Mouse (Mus musculus): Measurements from ENCODE around the gene Cdh20. TPM values are rescaled to one million over a fixed set of nuclear protein-coding genes. Genes with fewer than 3 reads are reported as not detected.

Cdh20 gene
- polyA plus RNA-seq, 1 experiment, result not detected

GRCm38 (mm10) chr1:104796146-104796545 is 27.8 kb downstream of the Cdh20 start:
- no peak for TF ChIP-seq GATA1 (IDR thresholded peaks at IDR 0.05; ENCODE audit: low read length)
- TF ChIP-seq TAL1 (IDR thresholded peaks at IDR 0.05; ENCODE audit: low read length), result no peak
- Histone ChIP-seq H3K4me3 (replicated peaks) (no peak overlapping the region), H3K4me1 (ENCODE audit: control insufficient read depth) (no peaks in the 10 kb centered on the region), H3K36me3 (ENCODE audit: control insufficient read depth) (no peaks in the 10 kb centered on the region), H3K27me3 (ENCODE audit: control insufficient read depth) (no peaks in the 10 kb centered on the region), H3K9me3 (ENCODE audit: control insufficient read depth, low read length) (peaks cover 2% of the 10 kb centered on the region; the same call in 1 of the 2 replicates)

GRCm38 (mm10) chr1:104797139-104797538 is 28.8 kb downstream of the Cdh20 start:
- TF ChIP-seq TAL1 (IDR thresholded peaks at IDR 0.05; ENCODE audit: low read length) (no peak), GATA1 (IDR thresholded peaks at IDR 0.05; ENCODE audit: low read length) (no peak)
- H3K27me3 ChIP-seq (ENCODE audit: control insufficient read depth), result no peaks in the 10 kb centered on the region
- no peaks in the 10 kb centered on the region for H3K9me3 ChIP-seq (ENCODE audit: control insufficient read depth, low read length)
- no peak overlapping the region for H3K4me3 ChIP-seq (replicated peaks)
- H3K4me1 ChIP-seq (ENCODE audit: control insufficient read depth), result no peaks in the 10 kb centered on the region
- no peaks in the 10 kb centered on the region for H3K36me3 ChIP-seq (ENCODE audit: control insufficient read depth)

- TF ChIP-seq TAL1 (IDR thresholded peaks at IDR 0.05; ENCODE audit: low read length) (no peak), GATA1 (IDR thresholded peaks at IDR 0.05; ENCODE audit: low read length) (no peak)
- Histone ChIP-seq H3K27me3 (ENCODE audit: control insufficient read depth) (no peaks in the 10 kb centered on the region), H3K36me3 (ENCODE audit: control insufficient read depth) (no peaks in the 10 kb centered on the region), H3K4me1 (ENCODE audit: control insufficient read depth) (no peaks in the 10 kb centered on the region), H3K9me3 (ENCODE audit: control insufficient read depth, low read length) (no peaks in the 10 kb centered on the region; the same call in 1 of the 2 replicates), H3K4me3 (replicated peaks) (no peak overlapping the region)
Observed at GRCm38 (mm10) chr1:104804746-104805145, 36.4 kb downstream of the Cdh20 start.

- Histone ChIP-seq H3K4me1 (ENCODE audit: control insufficient read depth) (no peaks in the 10 kb centered on the region), H3K4me3 (replicated peaks) (no peak overlapping the region), H3K36me3 (ENCODE audit: control insufficient read depth) (no peaks in the 10 kb centered on the region), H3K27me3 (ENCODE audit: control insufficient read depth) (no peaks in the 10 kb centered on the region), H3K9me3 (ENCODE audit: control insufficient read depth, low read length) (no peaks in the 10 kb centered on the region; the same call in 1 of the 2 replicates)
- TF ChIP-seq GATA1 (IDR thresholded peaks at IDR 0.05; ENCODE audit: low read length) (no peak), TAL1 (IDR thresholded peaks at IDR 0.05; ENCODE audit: low read length) (no peak)
Observed at GRCm38 (mm10) chr1:104807214-104807613, 38.9 kb downstream of the Cdh20 start.

- Histone ChIP-seq H3K36me3 (ENCODE audit: control insufficient read depth) (no peaks in the 10 kb centered on the region), H3K4me3 (replicated peaks) (no peak overlapping the region)
- TF ChIP-seq TAL1 (IDR thresholded peaks at IDR 0.05; ENCODE audit: low read length) (no peak), GATA1 (IDR thresholded peaks at IDR 0.05; ENCODE audit: low read length) (no peak)
Observed at GRCm38 (mm10) chr1:104817510-104817909, 49.2 kb downstream of the Cdh20 start.

GRCm38 (mm10) chr1:104828106-104828505 is 59.8 kb downstream of the Cdh20 start:
- no peak for TF ChIP-seq TAL1 (IDR thresholded peaks at IDR 0.05; ENCODE audit: low read length)
- no peak for TF ChIP-seq GATA1 (IDR thresholded peaks at IDR 0.05; ENCODE audit: low read length)
- Histone ChIP-seq H3K4me1 (ENCODE audit: control insufficient read depth) (no peaks in the 10 kb centered on the region), H3K27me3 (ENCODE audit: control insufficient read depth) (no peaks in the 10 kb centered on the region), H3K36me3 (ENCODE audit: control insufficient read depth) (no peaks in the 10 kb centered on the region), H3K9me3 (ENCODE audit: control insufficient read depth, low read length) (no peaks in the 10 kb centered on the region), H3K4me3 (replicated peaks) (no peak overlapping the region)

More at GRCm38 (mm10) chr1:104817510-104817909, 49.2 kb downstream of the Cdh20 start:
- no peaks in the 10 kb centered on the region for H3K4me1 ChIP-seq (ENCODE audit: control insufficient read depth)
- H3K27me3 ChIP-seq (ENCODE audit: control insufficient read depth), result no peaks in the 10 kb centered on the region
- H3K9me3 ChIP-seq (ENCODE audit: control insufficient read depth, low read length), result no peaks in the 10 kb centered on the region

- H3K27me3 ChIP-seq (ENCODE audit: control insufficient read depth), result no peaks in the 10 kb centered on the region
- H3K4me3 ChIP-seq (replicated peaks), result no peak overlapping the region
- no peaks in the 10 kb centered on the region for H3K36me3 ChIP-seq (ENCODE audit: control insufficient read depth)
- H3K4me1 ChIP-seq (ENCODE audit: control insufficient read depth), result no peaks in the 10 kb centered on the region
- TF ChIP-seq TAL1 (IDR thresholded peaks at IDR 0.05; ENCODE audit: low read length), result no peak
- no peak for TF ChIP-seq GATA1 (IDR thresholded peaks at IDR 0.05; ENCODE audit: low read length)
- H3K9me3 ChIP-seq (ENCODE audit: control insufficient read depth, low read length), result peaks cover 5% of the 10 kb centered on the region
Observed at GRCm38 (mm10) chr1:104838206-104838915, 70.0 kb downstream of the Cdh20 start.

GRCm38 (mm10) chr1:104839051-104839450 is 70.7 kb downstream of the Cdh20 start:
- no peaks in the 10 kb centered on the region for H3K36me3 ChIP-seq (ENCODE audit: control insufficient read depth)

GRCm38 (mm10) chr1:104848256-104848919 is 80.1 kb downstream of the Cdh20 start:
- TF ChIP-seq GATA1 (IDR thresholded peaks at IDR 0.05; ENCODE audit: low read length) (no peak), TAL1 (IDR thresholded peaks at IDR 0.05; ENCODE audit: low read length) (no peak)
- H3K4me3 ChIP-seq (replicated peaks), result no peak overlapping the region
- no peaks in the 10 kb centered on the region for H3K9me3 ChIP-seq (ENCODE audit: control insufficient read depth, low read length)
- no peaks in the 10 kb centered on the region for H3K4me1 ChIP-seq (ENCODE audit: control insufficient read depth)
- no peaks in the 10 kb centered on the region for H3K27me3 ChIP-seq (ENCODE audit: control insufficient read depth)
- no peaks in the 10 kb centered on the region for H3K36me3 ChIP-seq (ENCODE audit: control insufficient read depth)

More at GRCm38 (mm10) chr1:104839051-104839450, 70.7 kb downstream of the Cdh20 start:
- Histone ChIP-seq H3K4me1 (ENCODE audit: control insufficient read depth) (no peaks in the 10 kb centered on the region), H3K4me3 (replicated peaks) (no peak overlapping the region), H3K9me3 (ENCODE audit: control insufficient read depth, low read length) (peaks cover 5% of the 10 kb centered on the region), H3K27me3 (ENCODE audit: control insufficient read depth) (no peaks in the 10 kb centered on the region)
- TF ChIP-seq GATA1 (IDR thresholded peaks at IDR 0.05; ENCODE audit: low read length), result no peak
- no peak for TF ChIP-seq TAL1 (IDR thresholded peaks at IDR 0.05; ENCODE audit: low read length)
